Mouse (Mus musculus) C2C12 (cell line): ENCODE data around the gene Fxyd5.

Experiments
- CEBPB ChIP-seq: IDR thresholded peaks from one replicate; pipeline ENCODE4 v1.6.1; 2011; ENCODE audit warnings: low read depth, mild to moderate bottlenecking, control low read depth, moderate library complexity
- CTCF ChIP-seq: IDR thresholded peaks from one replicate; pipeline ENCODE4 v1.5.1; 2011; ENCODE audit not compliant: control insufficient read depth, insufficient read depth, insufficient read length
- FOSL1 ChIP-seq: IDR thresholded peaks from one replicate; pipeline ENCODE4 v1.8.0; 2011; ENCODE audit warnings: mild to moderate bottlenecking, low read length; ENCODE audit not compliant: poor library complexity, insufficient read depth, severe bottlenecking
- MAX ChIP-seq: IDR thresholded peaks from one replicate; pipeline ENCODE4 v1.6.1; 2011; ENCODE audit warnings: mild to moderate bottlenecking, control low read depth
- MYOD1 ChIP-seq: IDR thresholded peaks from one replicate; pipeline ENCODE4 v1.6.1; 2011; ENCODE audit warnings: low read depth; ENCODE audit not compliant: control insufficient read depth, insufficient read length
- USF1 ChIP-seq: IDR thresholded peaks from one replicate; pipeline ENCODE4 v1.6.1; 2011; ENCODE audit warnings: low read depth, mild to moderate bottlenecking, control low read depth, moderate library complexity

GRCm38 (mm10) chr7:31041662-31042315 lies 492 bp downstream of the Fxyd5 start:
- TF ChIP-seq CTCF: no peak
- TF ChIP-seq USF1: no peak
- TF ChIP-seq MAX: no peak
- TF ChIP-seq FOSL1: no peak
- no peak for TF ChIP-seq CEBPB
- no peak for TF ChIP-seq MYOD1
